Mouse (Mus musculus) kidney, postnatal 0 days (tissue): Measurements from ENCODE around the gene Hist1h2be. TPM values are rescaled to one million over a fixed set of nuclear protein-coding genes. Genes with fewer than 3 reads are reported as not detected.

Experiments used
- ATAC-seq: fragments of 200-750 bp; cut with Nextera tagmentation; replicated peaks from 2 replicates; pipeline ENCODE4 v1.8.0; 2017; ENCODE audit warnings: low read depth, moderate number of reproducible peaks, moderate TSS enrichment, moderate library complexity; ENCODE audit not compliant: low FRiP score
- DNase-seq: peaks from one replicate; pipeline ENCODE4 v3.0.0-alpha.2; 2016; ENCODE audit warnings: low spot score
- H3K27ac ChIP-seq: fragments of 300-500 bp; sonication (generic); 2 replicates; pipeline ENCODE4 v1.5.1; 2014; ENCODE audit warnings: mild to moderate bottlenecking
- H3K27me3 ChIP-seq: fragments of 300-500 bp; sonication (generic); 2 replicates; pipeline ENCODE4 v1.6.1; 2014; ENCODE audit warnings: low read length, mixed read lengths; ENCODE audit not compliant: insufficient read depth
- H3K36me3 ChIP-seq: fragments of 300-500 bp; sonication (generic); 2 replicates; pipeline ENCODE4 v1.6.1; 2014; ENCODE audit warnings: low read length, mixed read lengths; ENCODE audit not compliant: insufficient read depth
- H3K4me1 ChIP-seq: fragments of 300-500 bp; sonication (generic); replicated peaks from 2 replicates; pipeline ENCODE4 v1.6.1; 2014; ENCODE audit warnings: antibody characterized with exemption, low read length, mixed read lengths; ENCODE audit not compliant: insufficient read depth
- H3K4me2 ChIP-seq: fragments of 300-500 bp; sonication (generic); 2 replicates; pipeline ENCODE4 v1.6.1; 2014; ENCODE audit warnings: mild to moderate bottlenecking, low read length, moderate library complexity, mixed read lengths
- H3K4me3 ChIP-seq: fragments of 300-500 bp; sonication (generic); replicated peaks from 2 replicates; pipeline ENCODE4 v1.5.1; 2014; ENCODE audit warnings: low read depth, low read length
- H3K9ac ChIP-seq: fragments of 300-500 bp; sonication (generic); 2 replicates; pipeline ENCODE4 v1.6.1; 2014; ENCODE audit warnings: low read depth, low read length
- H3K9me3 ChIP-seq: fragments of 300-500 bp; sonication (generic); replicated peaks from 2 replicates; pipeline ENCODE4 v1.6.1; 2016; ENCODE audit warnings: low read length, inconsistent platforms, mixed read lengths
- CTCF ChIP-seq: IDR thresholded peaks from 2 replicates; pipeline ENCODE4 v1.5.1; 2016; ENCODE audit warnings: antibody characterized with exemption, low read depth, mild to moderate bottlenecking, moderate library complexity
- WGBS: fragments of 180-500 bp; shearing (Covaris S2); extraction: QIAGEN DNeasy Blood & Tissue Kit; methylation state at CpG from one replicate; pipeline ENCODE4 v1.1.7; 2014; 5-methylcytosine and 5-hydroxymethylcytosine counted together
- polyA plus RNA-seq: library from polyadenylated mRNA; unstranded; fragments of >200 nt; fragmentation: Nextera tagmentation; extraction: Ambion mirVana; gene quantifications from 2 replicates; pipeline ENCODE4 v1.2.1, GENCODE M21; 2015

Hist1h2be gene
- polyA plus RNA-seq, 1 experiment from 2014 or later = 0.83 TPM

- peak overlapping the region; percentile 85 for H3K4me2 ChIP-seq
- peak; percentile 87 for ATAC-seq
- no peaks in the 10 kb centered on the region for H3K36me3 ChIP-seq
- H3K4me3 ChIP-seq = peak overlapping the region; percentile 56
- under 1% methylated on average over 18 of the region's 18 CpGs for WGBS
- H3K4me1 ChIP-seq = peaks cover 3% of the 10 kb centered on the region; the same call in 1 of the 2 replicates
- peak overlapping the region; percentile 89 for H3K9ac ChIP-seq
- H3K27me3 ChIP-seq = no peaks in the 10 kb centered on the region
- peak overlapping the region; percentile 96 for H3K27ac ChIP-seq
- peak; percentile 96 for DNase-seq
- no peak for TF ChIP-seq CTCF
- H3K9me3 ChIP-seq = no peaks in the 10 kb centered on the region
These were observed 729 bp upstream of the Hist1h2be start for GRCm38 (mm10) chr13:23621532-23622174.

- WGBS = 47% methylated on average over 12 of the region's 12 CpGs
- TF ChIP-seq CTCF = no peak
- H3K27ac ChIP-seq = peak overlapping the region; percentile 96
- H3K4me3 ChIP-seq = peak overlapping the region; percentile 56
- no peak for ATAC-seq
- peak overlapping the region; percentile 85 for H3K4me2 ChIP-seq
- no peaks in the 10 kb centered on the region for H3K9me3 ChIP-seq
- peaks cover 3% of the 10 kb centered on the region; the same call in 1 of the 2 replicates for H3K4me1 ChIP-seq
- H3K9ac ChIP-seq = peak overlapping the region; percentile 89; the same call in 1 of the 2 replicates
- H3K27me3 ChIP-seq = no peaks in the 10 kb centered on the region
- DNase-seq = no peak
- no peaks in the 10 kb centered on the region for H3K36me3 ChIP-seq
These were observed 730 bp downstream of the Hist1h2be start for GRCm38 (mm10) chr13:23620056-23620732.

DNA sequence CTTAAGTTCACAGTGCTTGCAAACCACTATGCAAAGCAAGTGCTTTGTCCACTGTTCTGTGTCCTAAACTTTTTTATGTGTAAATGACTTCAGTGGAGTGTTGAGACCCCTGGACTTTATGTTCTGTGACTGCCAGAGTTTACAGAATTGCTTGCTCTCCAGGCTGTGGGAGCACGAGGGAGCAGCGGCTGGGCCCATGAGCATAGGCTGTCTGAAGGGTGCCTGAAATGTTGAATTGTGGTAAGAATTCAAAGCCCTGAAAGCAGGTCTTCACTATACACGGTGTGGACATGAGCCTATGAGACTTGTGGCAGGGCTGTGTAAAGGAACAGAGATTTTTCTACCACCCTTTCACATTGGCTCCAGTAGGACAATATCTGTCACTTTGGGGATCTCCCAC, 9.3 kb downstream of the Hist1h2be start:
- Histone ChIP-seq H3K4me2 (no peak overlapping the region), H3K9ac (no peak overlapping the region), H3K27me3 (no peaks in the 10 kb centered on the region), H3K36me3 (no peaks in the 10 kb centered on the region), H3K27ac (no peak overlapping the region), H3K9me3 (no peaks in the 10 kb centered on the region), H3K4me3 (no peak overlapping the region), H3K4me1 (no peaks in the 10 kb centered on the region)
- DNase-seq = peak; percentile 12
- no peak for TF ChIP-seq CTCF
- no peak for ATAC-seq
- WGBS = 44% methylated on average over 3 of the region's 3 CpGs

GRCm38 (mm10) chr13:23610393-23610792, 10.5 kb downstream of the Hist1h2be start:
- DNase-seq (no peak), ATAC-seq (no peak)
- no peaks in the 10 kb centered on the region for H3K9me3 ChIP-seq
- TF ChIP-seq CTCF = no peak
- no peaks in the 10 kb centered on the region for H3K36me3 ChIP-seq
- 70% methylated on average over 2 of the region's 2 CpGs for WGBS
- H3K4me1 ChIP-seq = no peaks in the 10 kb centered on the region
- no peak overlapping the region for H3K4me2 ChIP-seq
- H3K4me3 ChIP-seq = no peak overlapping the region
- no peak overlapping the region for H3K9ac ChIP-seq
- H3K27ac ChIP-seq = no peak overlapping the region
- no peaks in the 10 kb centered on the region for H3K27me3 ChIP-seq

- Histone ChIP-seq H3K4me1 (no peaks in the 10 kb centered on the region), H3K27me3 (no peaks in the 10 kb centered on the region), H3K4me2 (no peak overlapping the region), H3K9ac (no peak overlapping the region), H3K27ac (no peak overlapping the region), H3K36me3 (no peaks in the 10 kb centered on the region), H3K4me3 (no peak overlapping the region), H3K9me3 (no peaks in the 10 kb centered on the region)
- no peak for ATAC-seq
- DNase-seq = no peak
- TF ChIP-seq CTCF = no peak
These were observed 11.1 kb downstream of the Hist1h2be start for GRCm38 (mm10) chr13:23609844-23610243.

- ATAC-seq = no peak
- Histone ChIP-seq H3K4me2 (no peak overlapping the region), H3K27me3 (no peaks in the 10 kb centered on the region), H3K9me3 (no peaks in the 10 kb centered on the region), H3K9ac (no peak overlapping the region), H3K36me3 (no peaks in the 10 kb centered on the region), H3K4me3 (no peak overlapping the region), H3K4me1 (no peaks in the 10 kb centered on the region), H3K27ac (no peak overlapping the region)
- WGBS = 70% methylated on average over 4 of the region's 4 CpGs
- TF ChIP-seq CTCF = no peak
- DNase-seq = no peak
These were observed 11.7 kb downstream of the Hist1h2be start for GRCm38 (mm10) chr13:23609209-23609608.
